24 mouse cellular contexts compared by ENCODE assay signal in the genomic region with DNA sequence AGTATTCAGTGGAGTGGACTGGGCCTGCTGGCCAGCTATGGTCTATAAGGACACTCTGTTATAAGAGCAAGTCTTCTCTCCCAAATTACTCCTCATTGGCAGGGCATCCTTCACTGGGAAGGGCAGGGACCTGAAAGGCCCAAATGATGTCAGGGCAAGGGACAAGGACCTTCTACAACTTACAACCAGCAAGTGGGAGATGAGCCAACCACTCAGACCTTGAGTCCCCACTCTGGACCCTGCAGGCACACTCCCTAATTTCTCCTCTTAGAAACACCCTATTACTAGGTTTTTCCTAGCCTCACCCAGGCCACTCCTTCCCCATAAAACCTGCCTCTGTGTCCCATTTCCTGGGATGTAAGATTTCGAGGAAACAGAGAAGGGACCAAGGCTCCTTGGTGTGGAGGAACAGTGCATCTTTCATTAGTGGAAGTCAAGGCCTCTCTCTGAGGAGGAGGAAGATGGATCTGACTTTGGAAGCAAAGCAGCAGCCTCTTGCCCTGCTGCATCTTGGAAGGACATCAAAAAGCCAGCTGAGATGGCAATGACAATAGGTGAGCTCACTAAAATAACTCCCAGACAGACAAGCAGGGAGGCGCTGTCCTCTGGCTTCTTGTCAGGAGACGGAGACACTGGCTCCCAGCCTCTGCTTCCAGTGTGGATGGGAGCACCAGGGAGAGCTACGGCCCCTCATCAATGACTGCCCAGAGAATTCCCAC.
"Had no signal": no experiment of that assay in that cellular context is flagged by ENCODE, and none has a peak within 500 bp of the region (broad histone marks: within the 10 kb centered on the region; RNA-seq: fewer than 3 reads in every experiment).

No protein-coding gene starts in this region.

- H3K27ac ChIP-seq: heart, adult 2 months; hindbrain, embryonic 10.5 days; hindbrain, embryonic 12.5 days; hindbrain, embryonic 14.5 days; intestine, embryonic 15.5 days; layer of hippocampus, adult 2 months; left cerebral cortex, adult 2 months; limb, embryonic 10.5 days; limb, embryonic 12.5 days; liver, embryonic 13.5 days; liver, embryonic 15.5 days had no signal

- H3K27me3 ChIP-seq: heart, embryonic 12.5 days; hindbrain, embryonic 12.5 days; intestine, embryonic 15.5 days; limb, embryonic 12.5 days; liver, embryonic 13.5 days; liver, embryonic 15.5 days had no signal

- H3K9me3 ChIP-seq: heart, embryonic 12.5 days; hindbrain, embryonic 10.5 days; hindbrain, embryonic 12.5 days; intestine, embryonic 15.5 days; limb, embryonic 10.5 days; limb, embryonic 12.5 days; liver, embryonic 13.5 days; liver, embryonic 15.5 days had no signal

- H3K4me3 ChIP-seq: heart, adult 2 months; heart, embryonic 12.5 days; hindbrain, embryonic 10.5 days; hindbrain, embryonic 12.5 days; intestine, embryonic 15.5 days; layer of hippocampus, adult 2 months; left cerebral cortex, adult 2 months; limb, embryonic 10.5 days; limb, embryonic 12.5 days; liver, embryonic 13.5 days; liver, embryonic 15.5 days had no signal

- DNase-seq: gastrocnemius, postnatal 25 days; heart, postnatal 4 days; kidney, adult 18-20 months; kidney, adult 8-10 months; kidney, postnatal 10 days; kidney, postnatal 25 days; kidney, postnatal 4 days; liver; liver, embryonic 13.5 days; liver, postnatal 0 days had no signal

- H3K4me1 ChIP-seq: hindbrain, embryonic 12.5 days; liver, embryonic 13.5 days; liver, embryonic 15.5 days had no signal

- H3K36me3 ChIP-seq: heart, embryonic 12.5 days; hindbrain, embryonic 10.5 days; hindbrain, embryonic 12.5 days; intestine, embryonic 15.5 days; limb, embryonic 10.5 days; limb, embryonic 12.5 days; liver, embryonic 13.5 days; liver, embryonic 15.5 days had no signal

- ATAC-seq: hindbrain, embryonic 16.5 days; inflammation-experienced regulatory T-cells, adult 6 months; intestine, embryonic 15.5 days; intestine, postnatal 0 days; liver, postnatal 0 days had no signal
